Mouse (Mus musculus): ENCODE results near the gene Unc13b. TPM values are rescaled to one million over a fixed set of nuclear protein-coding genes. Genes with fewer than 3 reads are reported as not detected.
"Not testable (repeated sequence)": the region's sequence is repeated elsewhere in the genome, so short reads cannot be mapped to it uniquely, and the experiment has no call there.

The Unc13b gene
- polyA plus RNA-seq, 1 experiment = 2.7 TPM

DNA sequence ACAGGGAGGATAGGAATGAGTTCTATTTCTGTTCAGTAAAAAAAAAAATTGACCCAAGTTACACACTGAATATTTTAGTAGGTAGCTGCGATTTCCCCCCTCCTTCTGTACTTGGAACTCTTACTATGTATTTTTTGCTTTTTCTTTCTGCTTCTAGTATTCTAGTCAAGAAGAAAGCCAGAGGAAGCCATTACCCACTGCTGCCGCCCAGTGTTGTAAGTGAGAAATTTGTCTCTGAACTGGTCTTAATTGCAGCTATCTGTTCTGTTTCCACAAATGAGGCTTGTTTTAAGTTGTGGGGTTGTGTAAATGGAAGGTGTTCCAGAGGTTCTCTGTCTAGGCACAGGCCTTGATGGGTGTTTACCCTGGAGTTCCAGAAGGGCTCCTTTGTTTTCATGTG, 56.2 kb downstream of the Unc13b start:
- no peaks in the 10 kb centered on the region for H3K27me3 ChIP-seq (ENCODE audit: control insufficient read depth, insufficient read depth, low read length)
- no peaks in the 10 kb centered on the region for H3K36me3 ChIP-seq (ENCODE audit: control insufficient read depth, insufficient read depth, low read length)
- no peak overlapping the region for H3K4me3 ChIP-seq (ENCODE audit: control insufficient read depth, insufficient read depth, low read length)
- 16% methylated on average over 2 of the region's 2 CpGs for WGBS
- H3K27ac ChIP-seq (ENCODE audit: control insufficient read depth, insufficient read depth, low read length) = no peak overlapping the region
- H3K4me1 ChIP-seq (replicated peaks; ENCODE audit: control insufficient read depth, insufficient read depth, low read length) = no peaks in the 10 kb centered on the region
- peak; percentile 13 for DNase-seq
- TF ChIP-seq POLR2A (IDR thresholded peaks at IDR 0.05; ENCODE audit: control insufficient read depth, extremely low read depth, insufficient read depth, low read length, poor library complexity) (no peak), CTCF (IDR thresholded peaks at IDR 0.05; ENCODE audit: borderline replicate concordance, control insufficient read depth, extremely low read depth, insufficient read depth, low read length, poor library complexity) (no peak)

DNA sequence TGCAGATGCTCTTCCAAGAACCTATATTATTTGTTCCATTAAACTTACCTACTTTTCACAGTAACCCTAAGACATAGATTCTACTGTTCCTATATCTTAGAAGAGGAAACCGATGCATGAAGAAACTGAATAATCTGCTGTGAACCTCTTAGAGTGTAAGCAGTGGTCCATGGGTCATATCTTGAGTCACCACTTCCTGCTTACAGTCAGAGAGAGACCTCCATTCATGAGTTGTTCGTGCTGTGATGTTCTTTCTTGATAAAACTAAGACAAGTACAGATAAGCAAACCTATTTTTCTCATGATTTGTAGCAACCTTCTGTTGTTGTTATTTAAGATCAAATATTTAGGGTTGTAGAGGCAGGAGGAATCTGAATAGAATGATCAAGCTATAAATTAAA, 57.5 kb downstream of the Unc13b start:
- WGBS = 44% methylated on average over 2 of the region's 2 CpGs
- no peaks in the 10 kb centered on the region for H3K4me1 ChIP-seq (replicated peaks; ENCODE audit: control insufficient read depth, insufficient read depth, low read length)
- TF ChIP-seq CTCF (IDR thresholded peaks at IDR 0.05; ENCODE audit: borderline replicate concordance, control insufficient read depth, extremely low read depth, insufficient read depth, low read length, poor library complexity) = no peak
- H3K36me3 ChIP-seq (ENCODE audit: control insufficient read depth, insufficient read depth, low read length) = no peaks in the 10 kb centered on the region
- no peak overlapping the region for H3K4me3 ChIP-seq (ENCODE audit: control insufficient read depth, insufficient read depth, low read length)
- DNase-seq = no peak
- no peaks in the 10 kb centered on the region for H3K27me3 ChIP-seq (ENCODE audit: control insufficient read depth, insufficient read depth, low read length)
- H3K27ac ChIP-seq (ENCODE audit: control insufficient read depth, insufficient read depth, low read length) = no peak overlapping the region

- TF ChIP-seq CTCF (IDR thresholded peaks at IDR 0.05; ENCODE audit: borderline replicate concordance, control insufficient read depth, extremely low read depth, insufficient read depth, low read length, poor library complexity) = no peak
- no peak for TF ChIP-seq POLR2A (IDR thresholded peaks at IDR 0.05; ENCODE audit: control insufficient read depth, extremely low read depth, insufficient read depth, low read length, poor library complexity)
- Histone ChIP-seq H3K4me1 (replicated peaks; ENCODE audit: control insufficient read depth, insufficient read depth, low read length) (no peaks in the 10 kb centered on the region), H3K27ac (ENCODE audit: control insufficient read depth, insufficient read depth, low read length) (no peak overlapping the region), H3K36me3 (ENCODE audit: control insufficient read depth, insufficient read depth, low read length) (no peaks in the 10 kb centered on the region), H3K4me3 (ENCODE audit: control insufficient read depth, insufficient read depth, low read length) (no peak overlapping the region), H3K27me3 (ENCODE audit: control insufficient read depth, insufficient read depth, low read length) (no peaks in the 10 kb centered on the region)
- WGBS = 88% methylated on average over 3 of the region's 3 CpGs
- no peak for DNase-seq
These were observed 71.0 kb downstream of the Unc13b start for GRCm38 (mm10) chr4:43129750-43130149.

GRCm38 (mm10) chr4:43142610-43143009, 83.9 kb downstream of the Unc13b start:
- H3K36me3 ChIP-seq (ENCODE audit: control insufficient read depth, insufficient read depth, low read length) = no peaks in the 10 kb centered on the region
- WGBS = 97% methylated on average over 1 of the region's 1 CpGs
- TF ChIP-seq POLR2A (IDR thresholded peaks at IDR 0.05; ENCODE audit: control insufficient read depth, extremely low read depth, insufficient read depth, low read length, poor library complexity) = no peak

DNA sequence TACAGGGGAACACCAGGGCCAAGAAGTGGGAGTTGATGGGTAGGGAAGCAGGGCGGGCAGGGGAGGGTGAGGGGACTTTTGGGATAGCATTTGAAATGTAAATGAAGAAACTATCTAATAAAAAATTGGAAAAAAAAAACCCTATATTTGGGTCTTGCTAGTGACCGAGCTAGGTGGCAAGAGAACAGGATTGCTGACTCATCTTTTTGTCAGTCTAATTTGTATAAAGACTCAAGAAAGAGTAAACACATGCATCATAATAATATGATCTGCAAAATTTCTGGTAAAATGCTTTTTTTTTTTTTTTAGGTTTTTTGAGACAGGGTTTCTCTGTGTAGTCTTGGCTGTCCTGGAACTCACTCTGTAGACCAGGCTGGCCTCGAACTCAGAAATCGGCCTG, 93.7 kb downstream of the Unc13b start:
- not testable (repeated sequence) for DNase-seq; H3K4me1 ChIP-seq (replicated peaks; ENCODE audit: control insufficient read depth, insufficient read depth, low read length); H3K36me3 ChIP-seq (ENCODE audit: control insufficient read depth, insufficient read depth, low read length); H3K4me3 ChIP-seq (ENCODE audit: control insufficient read depth, insufficient read depth, low read length); H3K27ac ChIP-seq (ENCODE audit: control insufficient read depth, insufficient read depth, low read length); H3K27me3 ChIP-seq (ENCODE audit: control insufficient read depth, insufficient read depth, low read length)
- 92% methylated on average over 4 of the region's 4 CpGs for WGBS

More at GRCm38 (mm10) chr4:43142610-43143009, 83.9 kb downstream of the Unc13b start:
- Histone ChIP-seq H3K4me3 (ENCODE audit: control insufficient read depth, insufficient read depth, low read length) (no peak overlapping the region), H3K27me3 (ENCODE audit: control insufficient read depth, insufficient read depth, low read length) (no peaks in the 10 kb centered on the region), H3K4me1 (replicated peaks; ENCODE audit: control insufficient read depth, insufficient read depth, low read length) (no peaks in the 10 kb centered on the region), H3K27ac (ENCODE audit: control insufficient read depth, insufficient read depth, low read length) (no peak overlapping the region)
- DNase-seq = no peak

DNA sequence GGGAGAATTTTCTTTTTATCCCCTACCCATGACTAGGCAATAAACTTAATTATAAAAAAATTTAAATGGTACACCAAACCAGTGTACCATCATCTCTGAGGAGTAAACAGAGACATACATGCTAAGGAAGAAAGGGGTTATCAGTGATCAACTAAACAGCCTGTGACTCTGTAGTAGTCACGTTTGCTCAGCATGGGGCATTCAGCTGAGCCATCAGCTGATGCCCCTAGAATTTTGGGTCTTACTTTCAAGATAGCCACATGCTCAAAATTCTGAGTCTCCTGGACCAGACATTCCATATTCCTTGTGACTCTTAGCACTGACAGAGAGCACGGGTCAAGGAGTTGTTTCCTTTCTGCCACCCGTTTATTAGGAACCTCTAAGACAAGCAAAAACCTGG, 101.3 kb downstream of the Unc13b start:
- WGBS = 80% methylated on average over 3 of the region's 3 CpGs
- no peaks in the 10 kb centered on the region for H3K4me1 ChIP-seq (replicated peaks; ENCODE audit: control insufficient read depth, insufficient read depth, low read length)

DNA sequence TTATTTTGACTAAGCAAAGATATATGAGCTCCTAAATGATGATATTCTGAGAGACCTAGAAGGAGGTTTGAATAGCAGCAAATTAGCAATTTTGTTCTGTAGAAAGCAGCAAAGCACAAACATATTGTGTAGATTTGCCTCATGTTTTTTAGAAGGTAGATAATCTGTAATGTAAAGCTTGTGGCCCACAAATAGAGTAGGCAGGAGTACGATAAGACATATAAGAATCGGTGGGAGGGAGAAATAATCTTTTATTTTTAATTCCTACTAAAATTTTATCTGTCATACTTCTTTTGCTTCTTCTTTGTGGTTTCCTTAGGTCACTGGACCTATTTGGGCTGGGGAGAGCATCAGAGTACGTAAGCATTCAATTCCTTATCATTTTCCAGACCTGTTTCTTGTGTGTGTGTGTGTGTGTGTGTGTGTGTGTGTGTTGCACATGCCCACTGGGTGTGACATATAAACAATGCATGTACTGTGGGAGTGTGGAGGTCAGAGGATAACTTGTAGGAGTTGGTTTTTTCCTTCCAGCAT, 102.4 kb downstream of the Unc13b start:
- Histone ChIP-seq H3K4me1 (replicated peaks; ENCODE audit: control insufficient read depth, insufficient read depth, low read length) (no peaks in the 10 kb centered on the region), H3K36me3 (ENCODE audit: control insufficient read depth, insufficient read depth, low read length) (no peaks in the 10 kb centered on the region), H3K4me3 (ENCODE audit: control insufficient read depth, insufficient read depth, low read length) (no peak overlapping the region), H3K27ac (ENCODE audit: control insufficient read depth, insufficient read depth, low read length) (no peak overlapping the region), H3K27me3 (ENCODE audit: control insufficient read depth, insufficient read depth, low read length) (no peaks in the 10 kb centered on the region)
- no peak for DNase-seq
- 96% methylated on average over 3 of the region's 3 CpGs for WGBS
- TF ChIP-seq POLR2A (IDR thresholded peaks at IDR 0.05; ENCODE audit: control insufficient read depth, extremely low read depth, insufficient read depth, low read length, poor library complexity) = no peak
- no peak for TF ChIP-seq CTCF (IDR thresholded peaks at IDR 0.05; ENCODE audit: borderline replicate concordance, control insufficient read depth, extremely low read depth, insufficient read depth, low read length, poor library complexity)

More for the DNA sequence above, 101.3 kb downstream of the Unc13b start:
- no peaks in the 10 kb centered on the region for H3K27me3 ChIP-seq (ENCODE audit: control insufficient read depth, insufficient read depth, low read length)
- no peak overlapping the region for H3K27ac ChIP-seq (ENCODE audit: control insufficient read depth, insufficient read depth, low read length)
- no peak for DNase-seq
- H3K4me3 ChIP-seq (ENCODE audit: control insufficient read depth, insufficient read depth, low read length) = no peak overlapping the region
- H3K36me3 ChIP-seq (ENCODE audit: control insufficient read depth, insufficient read depth, low read length) = no peaks in the 10 kb centered on the region
- no peak for TF ChIP-seq CTCF (IDR thresholded peaks at IDR 0.05; ENCODE audit: borderline replicate concordance, control insufficient read depth, extremely low read depth, insufficient read depth, low read length, poor library complexity)
- TF ChIP-seq POLR2A (IDR thresholded peaks at IDR 0.05; ENCODE audit: control insufficient read depth, extremely low read depth, insufficient read depth, low read length, poor library complexity) = no peak
